Mouse (Mus musculus) kidney, embryonic 14.5 days (tissue): ENCODE measurements at regions not wholly inside any gene's neighbourhood (a gene's known extent, or its start where the extent isn't known, plus 50 kb on each side); places are given as distances from the start of the nearest gene placed in this dataset.

ENCODE experiments used
- ATAC-seq: fragments of 200-750 bp; cut with Nextera tagmentation; 2 replicates; pipeline ENCODE4 v1.8.0; 2017; ENCODE audit warnings: moderate number of reproducible peaks, mild to moderate bottlenecking, moderate TSS enrichment, moderate library complexity; ENCODE audit not compliant: low FRiP score, low TSS enrichment
- H3K27ac ChIP-seq: fragments of 300-500 bp; sonication (generic); 2 replicates; pipeline ENCODE4 v1.5.1; 2014; ENCODE audit warnings: low read depth, mild to moderate bottlenecking, low read length, moderate library complexity, mixed read lengths
- H3K27me3 ChIP-seq: fragments of 300-500 bp; sonication (generic); 2 replicates; pipeline ENCODE4 v1.6.1; 2014; ENCODE audit warnings: mild to moderate bottlenecking, low read length; ENCODE audit not compliant: control insufficient read depth, insufficient read depth
- H3K36me3 ChIP-seq: fragments of 300-500 bp; sonication (generic); 2 replicates; pipeline ENCODE4 v1.6.1; 2014; ENCODE audit warnings: low read length, mixed read lengths; ENCODE audit not compliant: control insufficient read depth, insufficient read depth
- H3K4me1 ChIP-seq: fragments of 300-500 bp; sonication (generic); 2 replicates; pipeline ENCODE4 v1.6.1; 2014; ENCODE audit warnings: low read length, mixed read lengths; ENCODE audit not compliant: control insufficient read depth, insufficient read depth
- H3K4me2 ChIP-seq: fragments of 300-500 bp; sonication (generic); replicated peaks from 2 replicates; pipeline ENCODE4 v1.6.1; 2014; ENCODE audit warnings: low read depth, mild to moderate bottlenecking, low read length
- H3K4me3 ChIP-seq: fragments of 300-500 bp; sonication (generic); 2 replicates; pipeline ENCODE4 v1.5.1; 2014; ENCODE audit warnings: mild to moderate bottlenecking, low read length
- H3K9ac ChIP-seq: fragments of 300-500 bp; sonication (generic); 2 replicates; pipeline ENCODE4 v1.6.1; 2014; ENCODE audit warnings: low read depth, mild to moderate bottlenecking, low read length, moderate library complexity
- H3K9me3 ChIP-seq: fragments of 300-500 bp; sonication (generic); 2 replicates; pipeline ENCODE4 v1.6.1; 2016; ENCODE audit warnings: low read length; ENCODE audit not compliant: control insufficient read depth
- WGBS: fragments of 180-500 bp; shearing (Covaris S2); extraction: QIAGEN DNeasy Blood & Tissue Kit; methylation state at CpG from one replicate; pipeline ENCODE4 v1.1.7; 2014; 5-methylcytosine and 5-hydroxymethylcytosine counted together

- Histone ChIP-seq H3K9ac (no peak overlapping the region), H3K27me3 (no peaks in the 10 kb centered on the region), H3K4me2 (peak overlapping the region; percentile 57), H3K4me1 (peaks cover 20% of the 10 kb centered on the region), H3K9me3 (no peaks in the 10 kb centered on the region), H3K4me3 (no peak overlapping the region), H3K27ac (no peak overlapping the region), H3K36me3 (no peaks in the 10 kb centered on the region)
- 18% methylated on average over 17 of the region's 17 CpGs for WGBS
- peak; percentile 55; the same call in 1 of the 2 replicates for ATAC-seq
These were observed 281.2 kb downstream of the Sox11 start for GRCm38 (mm10) chr12:27060899-27061762.

GRCm38 (mm10) chr12:27059885-27060284 is 282.5 kb downstream of the Sox11 start:
- ATAC-seq: no peak
- Histone ChIP-seq H3K9ac (no peak overlapping the region), H3K27me3 (no peaks in the 10 kb centered on the region), H3K4me1 (peaks cover 20% of the 10 kb centered on the region), H3K36me3 (no peaks in the 10 kb centered on the region), H3K4me3 (no peak overlapping the region), H3K4me2 (no peak overlapping the region), H3K27ac (no peak overlapping the region), H3K9me3 (no peaks in the 10 kb centered on the region)
- 36% methylated on average over 4 of the region's 4 CpGs for WGBS

GRCm38 (mm10) chr12:27054411-27054810 is 288.0 kb downstream of the Sox11 start:
- Histone ChIP-seq H3K9ac (no peak overlapping the region), H3K4me3 (no peak overlapping the region), H3K36me3 (no peaks in the 10 kb centered on the region), H3K27me3 (no peaks in the 10 kb centered on the region), H3K9me3 (no peaks in the 10 kb centered on the region), H3K4me1 (no peaks in the 10 kb centered on the region), H3K27ac (no peak overlapping the region), H3K4me2 (no peak overlapping the region)
- WGBS: 89% methylated on average over 4 of the region's 4 CpGs
- no peak for ATAC-seq

DNA sequence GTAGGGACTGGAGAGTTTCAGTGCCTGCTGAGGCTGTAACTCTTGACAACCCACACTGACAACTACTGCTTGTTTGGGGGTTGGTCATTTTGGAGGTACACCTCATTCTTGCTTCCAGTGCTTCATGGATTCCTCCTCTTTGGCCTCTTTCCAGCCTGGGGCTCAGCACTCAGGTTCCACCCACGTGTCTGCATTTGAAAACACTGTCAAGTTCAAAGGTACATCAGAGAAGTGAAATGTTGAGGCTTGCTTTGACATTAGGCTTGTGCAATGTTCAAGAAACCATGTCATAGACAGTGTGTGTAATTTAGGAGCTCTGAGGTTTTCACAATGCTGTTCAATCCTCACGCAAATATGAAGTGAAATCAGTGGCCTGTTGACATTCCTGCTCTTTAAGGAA is 304.5 kb downstream of the Sox11 start:
- Histone ChIP-seq H3K4me1 (no peaks in the 10 kb centered on the region), H3K9ac (no peak overlapping the region), H3K27me3 (no peaks in the 10 kb centered on the region), H3K27ac (no peak overlapping the region), H3K36me3 (no peaks in the 10 kb centered on the region), H3K9me3 (no peaks in the 10 kb centered on the region), H3K4me3 (no peak overlapping the region), H3K4me2 (no peak overlapping the region)
- no peak for ATAC-seq
- WGBS: 48% methylated on average over 2 of the region's 2 CpGs

GRCm38 (mm10) chr12:27019751-27020150 is 322.6 kb downstream of the Sox11 start:
- Histone ChIP-seq H3K4me3 (no peak overlapping the region), H3K27ac (no peak overlapping the region), H3K9me3 (no peaks in the 10 kb centered on the region), H3K9ac (no peak overlapping the region), H3K27me3 (no peaks in the 10 kb centered on the region), H3K4me2 (no peak overlapping the region), H3K36me3 (no peaks in the 10 kb centered on the region), H3K4me1 (no peaks in the 10 kb centered on the region)
- no peak for ATAC-seq
- WGBS: 78% methylated on average over 4 of the region's 4 CpGs

GRCm38 (mm10) chr12:27018366-27018765 is 324.0 kb downstream of the Sox11 start:
- Histone ChIP-seq H3K4me2 (no peak overlapping the region), H3K27me3 (no peaks in the 10 kb centered on the region), H3K9ac (no peak overlapping the region), H3K4me3 (no peak overlapping the region), H3K4me1 (no peaks in the 10 kb centered on the region), H3K9me3 (no peaks in the 10 kb centered on the region), H3K27ac (no peak overlapping the region), H3K36me3 (no peaks in the 10 kb centered on the region)
- WGBS: 42% methylated on average over 7 of the region's 7 CpGs
- ATAC-seq: no peak

- ATAC-seq: no peak
- Histone ChIP-seq H3K9me3 (no peaks in the 10 kb centered on the region), H3K9ac (no peak overlapping the region), H3K27ac (no peak overlapping the region), H3K4me2 (no peak overlapping the region), H3K4me3 (no peak overlapping the region), H3K4me1 (no peaks in the 10 kb centered on the region), H3K27me3 (no peaks in the 10 kb centered on the region), H3K36me3 (no peaks in the 10 kb centered on the region)
These were observed 343.1 kb downstream of the Sox11 start for GRCm38 (mm10) chr12:26999287-26999686.

DNA sequence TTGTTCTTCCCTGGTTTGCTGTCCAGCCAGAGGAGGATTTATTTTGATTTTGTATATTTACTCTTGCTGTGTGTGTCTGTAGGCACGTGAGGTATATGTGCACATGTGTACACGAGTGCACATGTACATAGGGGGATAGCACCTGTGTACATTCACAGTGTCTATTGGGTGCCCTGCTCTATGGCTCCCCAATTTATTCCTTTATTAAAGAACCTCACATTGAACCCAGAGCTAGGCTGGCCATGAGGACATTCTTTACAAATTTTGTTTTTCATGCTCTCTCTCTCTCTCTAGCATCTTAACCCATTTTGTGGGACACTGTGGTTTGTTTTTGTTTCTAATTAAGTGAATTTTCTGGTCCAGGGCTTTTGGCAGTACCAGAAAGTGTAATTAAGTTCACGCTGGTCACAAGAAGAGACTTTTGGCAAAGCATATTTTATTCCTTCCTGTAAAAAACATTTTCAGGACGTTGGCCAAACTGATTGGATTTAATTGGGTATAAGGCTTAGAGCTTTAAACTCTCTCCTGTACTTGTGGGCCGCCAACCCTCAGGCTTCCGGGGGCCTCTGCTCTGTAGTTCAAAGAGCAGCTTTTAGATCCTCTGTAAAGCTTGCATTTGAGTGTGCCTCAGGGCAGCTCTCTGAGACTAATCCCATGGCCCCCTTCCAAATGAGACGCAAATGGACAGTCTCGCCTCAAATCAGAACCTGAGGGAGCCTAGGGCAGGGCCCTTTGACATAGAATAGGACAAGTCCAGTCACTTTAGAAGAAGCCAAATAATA is 365.9 kb downstream of the Sox11 start:
- H3K27ac ChIP-seq: no peak overlapping the region
- H3K27me3 ChIP-seq: no peaks in the 10 kb centered on the region
- WGBS: 55% methylated on average over 8 of the region's 8 CpGs

More for the DNA sequence above, 365.9 kb downstream of the Sox11 start:
- Histone ChIP-seq H3K9ac (no peak overlapping the region), H3K4me2 (no peak overlapping the region), H3K36me3 (no peaks in the 10 kb centered on the region), H3K9me3 (no peaks in the 10 kb centered on the region), H3K4me1 (peaks cover 5% of the 10 kb centered on the region; the same call in 1 of the 2 replicates), H3K4me3 (no peak overlapping the region)
- no peak for ATAC-seq
